Mouse (Mus musculus): ENCODE measurements around the gene Gprc6a.

The Gprc6a gene

DNA sequence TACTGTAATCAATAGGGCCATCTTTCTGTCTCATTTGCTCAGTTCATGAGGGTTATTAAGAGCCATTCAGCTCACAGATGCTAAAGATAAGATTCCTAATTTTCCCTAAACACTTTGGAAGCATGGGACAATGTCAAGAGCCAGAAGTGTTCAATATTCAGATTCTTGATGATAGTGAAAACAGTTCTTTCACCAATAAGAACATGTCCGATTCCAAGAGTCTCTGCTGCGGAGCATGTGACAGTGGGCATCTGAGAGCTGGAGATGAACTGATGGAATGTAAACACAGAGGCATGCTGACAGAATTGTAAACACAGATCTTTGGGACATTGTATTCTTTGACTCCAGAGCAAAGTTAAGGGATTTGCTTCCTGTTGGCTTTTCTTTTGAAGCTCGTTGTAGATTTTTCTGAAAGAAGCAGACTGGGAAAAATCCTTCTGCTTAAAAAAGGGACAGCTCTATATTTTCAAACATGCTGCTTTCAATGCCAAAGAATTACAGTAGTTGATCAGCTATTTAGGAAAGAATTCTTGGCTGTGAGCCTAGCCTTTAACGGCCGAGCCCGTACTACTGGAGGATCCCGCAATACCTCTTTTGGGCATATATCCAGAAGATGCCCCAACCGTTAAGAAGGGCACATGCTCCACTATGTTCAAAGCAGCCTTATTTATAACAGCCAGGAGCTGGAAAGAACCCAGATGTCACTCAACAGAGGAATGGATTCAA, at the start of gene Gprc6a:
Gene Gprc6a (minus strand): TSS at position 51 of the 726 bp plus-strand sequence.
- DNase-seq: peak; percentile 6

DNA sequence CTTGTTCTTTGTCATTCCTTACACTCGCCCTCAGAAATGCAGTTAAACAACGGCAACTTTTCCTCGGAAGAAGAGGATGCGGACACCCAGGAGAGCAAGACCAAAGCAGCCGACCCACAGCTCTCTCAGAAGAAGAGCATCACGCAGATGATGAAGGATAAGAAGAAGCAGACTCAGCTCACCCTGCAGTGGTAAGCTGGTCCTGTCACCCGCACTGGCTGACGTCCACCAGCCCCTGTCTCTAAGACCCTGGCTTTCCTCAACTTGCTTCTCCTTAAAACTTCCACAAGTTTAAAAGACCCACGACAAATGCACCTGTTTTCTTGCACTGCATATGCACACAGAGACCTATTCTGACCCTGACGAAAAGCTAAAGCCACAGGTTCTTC, 47.0 kb upstream of the Gprc6a start:
- DNase-seq: no peak

DNA sequence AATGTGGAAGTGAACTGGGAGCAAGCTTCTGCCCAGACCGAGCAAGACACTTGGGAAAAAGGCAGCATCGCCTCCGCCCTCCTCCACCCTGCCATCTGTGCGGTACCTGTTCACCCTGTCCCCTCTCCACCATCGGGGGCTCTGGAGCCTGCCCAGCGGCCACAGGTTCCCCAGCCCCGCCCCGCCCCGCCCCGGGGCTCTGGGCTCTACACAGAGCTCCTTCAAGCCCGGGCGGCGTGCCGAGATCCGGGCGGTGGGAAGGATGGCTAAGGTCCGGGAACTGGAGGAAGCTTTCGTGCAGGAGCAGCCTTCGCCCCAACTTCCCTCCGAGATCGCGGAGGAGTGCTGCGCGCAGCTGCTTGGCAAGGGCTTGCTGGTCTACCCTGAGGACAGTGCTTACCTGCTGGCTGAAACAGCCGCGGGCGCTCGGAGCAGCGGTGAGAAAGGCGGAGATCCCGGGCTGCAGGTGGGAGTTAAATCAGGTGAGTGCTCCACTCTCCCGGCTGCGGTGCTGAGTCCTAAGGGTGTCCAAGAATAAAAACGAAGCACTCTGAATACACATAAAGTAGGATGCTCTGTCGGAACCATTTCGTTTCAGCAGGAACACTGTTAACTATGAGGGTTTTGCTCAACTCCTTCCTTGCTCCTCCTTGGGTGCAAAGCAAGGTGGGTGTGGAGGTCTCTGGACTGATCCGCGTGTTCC, 46.4 kb upstream of the Gprc6a start, which contains the start of gene Rfx6:
Gene Rfx6 (plus strand): TSS at position 209 of the 703 bp plus-strand sequence.
- no peak for DNase-seq

DNA sequence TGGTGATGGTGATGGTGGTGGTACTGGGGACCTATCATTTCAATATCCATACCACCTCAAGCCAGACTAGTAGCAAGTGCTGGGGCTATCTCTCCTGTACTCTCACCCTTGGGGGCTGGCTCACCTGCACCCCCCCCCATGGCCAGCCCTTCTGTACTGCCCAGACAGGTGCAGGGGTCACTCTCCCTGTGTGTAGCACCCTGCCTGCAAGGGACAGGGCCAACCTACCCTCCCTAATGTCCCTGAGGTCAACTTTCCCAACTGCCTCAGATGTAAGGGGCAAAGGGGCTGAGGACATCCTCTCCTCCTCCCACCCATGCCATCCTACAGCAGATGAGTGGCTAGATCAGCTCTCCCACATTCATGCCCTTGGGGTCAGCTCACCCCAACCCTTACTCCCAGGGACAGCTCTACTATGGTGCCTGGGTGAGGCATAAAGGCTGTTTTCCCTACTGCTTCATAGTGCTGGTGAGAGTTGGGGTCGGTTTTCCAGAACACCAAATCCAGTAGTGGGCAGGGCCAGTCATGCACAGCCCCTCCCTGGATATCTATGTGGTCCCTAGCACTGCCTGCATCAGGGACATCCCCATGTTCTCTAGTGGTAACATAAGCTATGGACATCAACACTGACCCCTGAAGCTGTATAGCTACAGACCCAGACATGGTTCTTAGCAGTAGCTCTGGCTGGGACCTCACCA, 41.0 kb upstream of the Gprc6a start:
- DNase-seq: no peak

DNA sequence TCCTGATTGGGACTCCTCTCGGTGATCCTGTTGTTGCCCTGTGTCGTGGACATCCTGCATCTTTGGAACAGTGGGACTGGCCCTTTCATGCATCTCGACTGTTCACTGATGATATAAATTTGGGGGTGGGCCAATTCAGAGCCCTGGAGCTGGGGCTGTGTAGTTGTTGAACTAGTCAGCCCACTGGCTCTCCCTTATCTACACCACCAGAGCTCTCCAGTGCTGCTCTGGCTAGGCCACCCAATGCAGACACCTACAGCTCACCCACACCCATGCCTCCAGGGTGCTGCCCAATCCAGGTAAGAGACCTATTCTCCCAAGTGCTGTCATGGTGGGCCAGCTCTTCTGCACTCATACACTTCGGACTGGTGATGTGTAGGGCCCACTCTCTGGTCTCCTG, 40.3 kb upstream of the Gprc6a start:
- no peak for DNase-seq

DNA sequence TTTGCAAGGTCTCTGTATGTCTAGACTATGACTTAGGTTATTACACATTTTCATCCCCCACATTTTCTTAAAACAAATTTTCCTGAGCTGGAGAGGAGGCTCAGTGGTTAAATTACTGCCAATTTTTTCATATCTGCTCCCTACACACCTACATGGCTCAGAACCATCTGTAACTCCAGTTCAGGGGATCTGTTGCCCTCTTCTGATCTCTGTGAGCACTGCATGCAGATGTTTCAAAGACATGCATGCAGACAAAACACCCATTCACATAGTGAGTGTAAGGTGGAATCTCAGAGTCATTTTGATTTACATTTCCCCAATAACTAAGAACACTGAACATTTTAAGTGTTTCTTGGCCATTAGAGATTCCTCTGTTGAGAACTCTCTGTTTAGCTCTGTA, 38.1 kb upstream of the Gprc6a start:
- DNase-seq: no peak

DNA sequence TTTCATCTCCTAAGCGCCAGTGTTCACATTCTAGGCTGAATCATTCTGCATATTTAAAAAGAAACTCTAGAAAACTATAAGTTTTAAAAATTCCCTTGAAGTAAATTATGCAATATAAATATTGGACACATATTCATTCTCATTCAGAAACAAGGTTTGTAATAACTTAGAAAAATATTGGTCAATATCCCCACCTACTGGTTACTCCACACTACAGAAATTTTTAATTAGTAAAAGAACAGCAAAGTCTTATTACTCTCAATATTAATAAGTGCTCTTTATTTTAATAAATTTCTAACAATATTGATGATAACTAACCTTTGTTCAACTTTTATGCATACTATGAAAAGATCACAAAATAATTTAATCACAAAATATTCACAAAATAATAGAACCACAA, 26.1 kb upstream of the Gprc6a start:
- no peak for DNase-seq

DNA sequence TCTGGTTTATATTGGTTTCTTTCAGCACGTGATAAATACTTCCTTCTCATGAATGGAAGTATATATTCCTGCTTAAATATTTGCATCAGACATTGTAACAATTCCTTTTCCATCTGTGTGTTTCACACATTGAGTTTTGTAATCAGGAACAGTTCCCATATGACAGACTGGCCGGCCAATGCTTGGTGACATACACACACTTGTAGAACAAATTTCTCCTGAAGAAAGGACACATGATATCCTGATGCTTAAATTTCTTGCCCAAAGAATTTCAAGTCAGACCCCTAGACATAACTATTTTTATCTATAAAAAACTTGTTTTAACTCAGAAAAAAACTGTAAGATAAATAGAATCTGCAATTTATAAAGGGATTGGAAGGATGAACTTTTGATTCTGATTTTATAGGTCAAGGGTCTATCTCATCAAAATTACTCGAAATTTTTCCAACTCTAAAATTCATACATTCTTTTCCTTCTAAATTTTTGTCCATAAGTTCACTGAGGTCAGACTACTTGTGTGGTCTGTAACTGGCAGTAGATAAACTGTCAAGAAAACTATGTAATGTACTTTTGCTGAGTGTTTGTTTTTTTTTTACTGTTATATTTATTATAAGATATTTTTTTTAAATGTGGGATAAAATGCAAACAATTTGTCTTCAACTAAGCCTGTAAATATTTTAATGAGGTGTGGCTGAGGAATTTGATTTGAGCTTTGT, 18.4 kb upstream of the Gprc6a start:
- no peak for DNase-seq

DNA sequence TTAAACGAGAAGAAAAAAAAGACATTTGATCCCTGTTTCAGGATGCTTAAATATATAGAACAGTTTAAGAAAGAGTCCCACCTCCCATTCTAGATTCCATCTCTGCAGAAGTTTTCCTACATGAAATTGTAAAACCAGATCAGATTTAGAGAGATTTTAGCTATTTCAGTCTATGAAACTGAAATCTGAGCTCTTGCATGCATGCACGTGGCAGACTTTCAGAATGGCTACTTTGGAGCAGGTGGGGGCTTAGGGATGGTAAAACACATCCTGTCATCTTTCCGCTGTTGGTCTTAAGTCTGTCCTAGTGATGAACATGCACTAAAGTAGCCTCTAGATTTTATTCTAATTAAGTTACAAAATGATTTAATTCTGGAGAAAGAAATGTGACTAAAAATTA, 10.1 kb downstream of the Gprc6a start:
- no peak for DNase-seq

DNA sequence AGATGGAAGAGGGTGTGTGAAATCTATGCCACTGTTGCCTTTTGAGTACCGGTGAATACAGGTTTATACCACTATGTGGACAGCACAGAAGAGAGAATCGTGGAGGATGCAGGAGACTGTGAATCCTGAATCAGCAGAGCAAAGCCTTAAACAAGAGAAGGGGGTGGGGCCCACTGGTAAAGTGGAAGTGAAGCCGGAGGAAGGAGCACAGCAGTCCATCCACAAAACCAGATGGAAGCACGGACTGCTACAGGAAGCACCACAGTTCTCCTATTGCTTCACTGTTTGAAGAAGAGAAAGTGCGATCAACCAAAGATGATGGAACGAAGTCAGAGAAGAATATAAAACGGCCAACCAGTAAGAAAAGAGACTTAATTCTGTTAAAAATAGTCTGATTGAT, 11.1 kb downstream of the Gprc6a start:
- DNase-seq: no peak

DNA sequence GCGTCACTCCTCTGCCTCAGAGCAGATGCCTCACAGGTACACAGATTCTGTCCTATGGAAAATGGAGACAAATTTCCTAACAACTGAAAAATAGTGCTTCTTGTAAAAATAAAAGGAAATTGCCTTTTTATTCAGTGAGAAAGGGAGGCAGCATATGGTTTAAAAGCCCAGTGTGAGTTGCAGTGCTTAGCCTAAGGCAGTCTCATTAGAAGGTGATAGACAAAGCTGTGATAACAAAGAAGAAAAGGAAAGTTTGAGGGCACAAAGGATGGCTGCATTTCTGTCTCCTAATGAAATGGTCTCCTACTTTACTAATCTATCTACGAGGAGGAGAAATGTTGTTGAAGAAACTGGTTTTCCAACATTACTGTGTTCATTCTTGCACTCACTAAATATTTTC, 12.7 kb downstream of the Gprc6a start:
- DNase-seq: no peak

DNA sequence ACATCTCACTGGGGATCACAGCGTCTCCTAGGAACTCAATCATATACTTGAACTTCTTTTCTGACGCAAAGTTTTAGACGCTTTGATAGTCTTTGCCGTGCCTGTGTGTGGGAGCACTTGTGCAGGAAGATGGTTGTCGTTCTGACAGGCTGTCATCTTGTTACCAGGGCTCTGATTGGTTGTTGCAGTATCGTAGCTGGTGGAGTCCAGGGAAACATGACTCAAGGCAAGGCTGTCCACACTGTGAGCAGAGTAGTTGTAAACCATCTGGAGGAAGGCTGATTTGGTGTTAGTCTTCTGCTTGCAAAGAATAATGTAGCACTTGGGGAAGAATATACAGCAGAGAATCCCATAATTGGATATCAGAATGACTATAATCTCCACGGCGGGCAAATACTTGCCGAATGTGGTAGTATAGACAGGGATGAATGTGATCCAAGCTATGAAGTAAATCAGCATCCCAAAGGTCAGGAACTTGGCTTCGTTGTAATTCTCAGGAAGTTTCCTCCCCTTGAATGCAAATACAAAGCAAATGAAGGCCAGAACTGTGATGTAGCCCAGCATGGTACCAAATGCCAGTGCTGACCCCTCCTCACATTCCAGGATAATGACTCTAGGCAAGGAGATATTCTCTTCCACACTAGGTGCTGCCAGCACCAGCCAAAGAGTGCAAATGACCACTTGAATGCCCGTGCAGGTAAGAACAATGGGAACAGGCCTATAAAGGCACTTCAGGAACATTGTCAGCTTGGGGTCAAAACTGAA, 16.3 kb downstream of the Gprc6a start:
- DNase-seq: no peak

DNA sequence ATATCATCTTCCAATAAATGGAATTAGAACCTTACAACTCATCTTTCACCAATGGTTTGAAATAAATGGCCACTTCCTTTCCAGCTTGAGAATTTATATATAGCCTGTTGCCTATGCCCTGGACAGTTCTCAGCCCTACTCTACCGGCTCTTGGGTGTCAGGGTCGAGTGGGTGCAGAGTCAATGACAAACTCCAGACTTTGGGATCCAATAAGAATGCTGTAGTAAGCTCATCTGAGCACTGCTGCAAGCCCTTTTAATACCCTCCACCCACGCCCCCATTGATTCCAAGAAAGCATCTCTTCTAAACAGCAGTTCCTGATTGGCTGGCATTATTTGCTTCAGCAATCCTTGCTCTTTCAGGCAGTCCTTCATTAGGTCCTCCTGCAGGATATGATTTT, 17.8 kb downstream of the Gprc6a start:
- DNase-seq: no peak

DNA sequence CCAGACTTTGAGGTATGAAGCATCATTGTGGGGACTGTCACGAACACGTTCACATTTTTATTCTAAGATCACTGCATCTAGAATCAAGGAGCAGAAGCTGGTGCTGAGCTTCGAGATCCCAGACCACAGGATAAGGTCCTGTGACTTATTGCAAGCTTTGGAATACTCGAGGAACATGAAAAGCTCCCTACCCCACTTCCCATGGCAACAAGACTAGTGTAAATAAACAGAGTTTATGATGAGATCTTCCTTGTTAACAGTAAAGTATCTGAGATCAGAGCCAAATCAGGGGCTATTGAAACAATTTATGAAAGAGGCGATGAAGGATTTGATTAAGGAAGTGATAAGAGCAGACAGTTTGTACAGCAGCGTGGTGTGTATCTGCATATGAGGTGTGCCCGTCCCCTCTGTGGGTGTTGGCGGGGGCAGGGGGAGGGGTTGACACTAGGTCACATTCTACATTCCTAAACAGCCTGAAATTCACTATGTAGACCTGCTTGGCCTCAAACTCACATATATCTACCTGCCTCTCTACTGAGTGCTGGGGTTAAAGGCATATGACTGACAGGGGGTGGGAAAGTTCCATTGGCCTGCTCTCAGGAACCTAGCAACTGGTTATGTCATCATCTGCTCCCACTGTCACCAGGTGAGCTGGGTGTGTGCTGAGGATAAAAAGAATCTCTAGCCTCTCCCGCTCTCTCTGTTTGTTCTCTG, 19.1 kb downstream of the Gprc6a start:
- no peak for DNase-seq

DNA sequence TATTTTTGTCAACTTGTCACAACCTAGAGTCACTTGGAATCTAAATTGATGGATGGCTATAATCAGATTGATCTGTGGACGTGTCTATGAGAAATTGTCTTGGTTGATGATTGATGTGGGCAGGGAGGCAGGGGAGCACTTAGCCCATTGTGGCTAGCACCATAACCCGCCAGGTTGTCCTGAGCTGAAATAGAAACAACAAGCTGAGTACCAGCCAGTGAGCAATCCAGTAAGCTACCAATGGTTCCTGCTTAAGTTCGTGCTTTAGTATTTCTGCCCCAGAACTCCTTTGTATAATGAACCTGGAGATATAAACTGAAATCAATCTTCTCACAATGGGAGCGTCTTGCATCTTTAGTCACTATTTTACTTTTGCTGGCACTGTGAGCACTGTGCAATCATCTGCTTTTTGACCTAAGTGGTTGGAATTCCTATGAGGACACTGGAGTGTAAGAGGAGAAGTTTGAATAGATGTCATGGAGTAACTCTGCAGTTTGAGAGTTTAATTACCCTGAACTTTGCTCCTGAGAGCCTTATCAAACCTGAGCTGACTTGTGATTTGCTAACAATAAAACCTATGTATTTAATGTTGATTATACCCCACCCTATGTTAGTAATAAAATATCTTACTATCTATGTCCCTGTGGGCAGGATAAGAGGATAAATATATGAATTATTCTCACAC, 21.4 kb downstream of the Gprc6a start:
- no peak for DNase-seq

DNA sequence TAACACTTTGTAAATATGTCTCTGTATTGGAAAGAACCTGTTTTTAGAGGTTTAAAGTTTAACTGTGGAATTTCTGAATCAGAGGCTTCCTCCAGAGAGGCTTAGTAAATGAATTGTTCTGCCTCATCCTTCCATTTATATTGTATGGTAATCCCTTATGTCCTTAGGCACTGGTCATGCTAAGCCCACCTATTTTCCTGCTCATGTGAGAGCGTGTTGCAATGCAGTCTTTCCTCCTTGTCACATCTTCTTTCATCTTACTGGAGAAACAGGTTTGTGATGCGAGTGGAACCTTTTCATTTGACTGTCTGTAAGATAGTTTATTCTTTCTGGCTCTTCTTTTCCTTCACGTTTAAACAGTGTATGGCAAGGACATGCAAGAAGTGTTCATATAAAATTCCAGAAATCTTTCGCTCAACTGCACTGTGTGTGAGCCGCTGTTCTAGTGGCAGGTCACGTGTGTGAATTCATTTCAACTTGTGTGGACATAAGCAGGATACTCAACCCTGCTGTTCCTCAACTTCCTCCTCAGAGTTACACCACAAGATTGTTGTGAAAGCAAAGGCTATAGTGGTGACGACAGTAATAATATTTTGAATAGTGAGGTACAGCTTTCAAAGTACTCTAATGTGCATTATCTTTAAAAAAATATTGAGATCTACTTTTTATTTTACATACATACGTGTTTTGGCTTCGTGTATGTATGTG, 34.2 kb downstream of the Gprc6a start:
- DNase-seq: no peak

DNA sequence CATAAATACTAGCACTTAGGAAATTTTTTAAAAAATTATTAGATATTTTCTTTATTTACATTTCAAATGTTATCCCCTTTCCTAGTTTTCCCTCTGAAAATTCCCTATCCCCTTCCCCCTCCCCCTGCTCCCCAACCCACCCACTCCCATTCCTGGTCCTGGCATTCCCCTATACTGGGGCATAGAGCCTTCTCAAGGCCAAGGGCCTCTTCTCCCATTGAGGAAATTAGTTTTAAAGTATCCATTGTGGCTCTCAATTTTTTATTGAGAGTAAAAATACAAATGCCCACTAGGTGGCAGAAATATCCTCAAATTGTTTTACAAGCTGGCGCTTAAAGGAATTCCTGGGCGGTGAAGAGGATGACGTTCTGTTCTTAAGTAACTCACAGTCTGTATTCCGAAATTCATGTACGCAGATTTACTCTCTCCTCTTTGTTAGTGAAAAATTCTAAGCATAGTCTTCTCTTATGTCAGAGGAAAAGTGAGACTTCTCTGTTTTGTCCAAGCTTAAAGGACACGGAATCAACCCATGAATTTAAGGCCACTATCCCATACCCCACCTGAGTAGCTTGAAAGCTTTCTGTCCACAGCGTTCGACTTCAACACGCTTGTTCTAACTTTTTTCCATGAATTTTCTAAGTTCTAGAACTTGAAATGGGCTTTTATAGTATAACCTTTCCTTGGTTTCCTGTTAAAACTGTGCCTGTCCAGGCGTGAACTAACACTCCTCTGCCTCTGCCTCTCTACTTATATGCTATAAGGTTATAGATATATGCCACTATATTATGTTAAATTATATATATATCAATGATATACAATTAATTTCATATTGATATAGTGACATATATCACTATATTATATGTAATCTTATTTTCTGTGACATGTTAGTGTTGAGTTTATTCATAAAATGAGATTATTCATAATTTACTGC, 36.0 kb downstream of the Gprc6a start:
- peak; percentile 39 for DNase-seq

DNA sequence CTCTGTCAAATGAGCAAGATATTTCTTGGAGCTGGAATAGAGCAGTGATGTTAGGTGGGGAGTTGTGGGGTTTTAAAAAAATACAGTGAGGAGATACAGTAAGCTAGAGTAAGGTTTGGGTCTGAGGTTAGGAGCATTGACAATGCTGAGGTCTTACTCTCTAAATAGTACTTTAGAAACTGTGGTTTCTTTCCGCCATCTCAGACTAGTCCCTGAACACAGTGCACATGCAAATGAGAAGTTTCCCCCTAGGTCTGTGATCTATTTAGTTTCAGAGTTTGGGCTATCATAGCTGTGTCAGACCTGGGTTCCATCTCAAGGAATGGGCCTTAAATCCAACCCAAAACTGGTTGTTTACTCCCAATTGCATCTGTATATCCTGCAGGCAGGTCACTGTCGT, 39.7 kb downstream of the Gprc6a start:
- DNase-seq: no peak

DNA sequence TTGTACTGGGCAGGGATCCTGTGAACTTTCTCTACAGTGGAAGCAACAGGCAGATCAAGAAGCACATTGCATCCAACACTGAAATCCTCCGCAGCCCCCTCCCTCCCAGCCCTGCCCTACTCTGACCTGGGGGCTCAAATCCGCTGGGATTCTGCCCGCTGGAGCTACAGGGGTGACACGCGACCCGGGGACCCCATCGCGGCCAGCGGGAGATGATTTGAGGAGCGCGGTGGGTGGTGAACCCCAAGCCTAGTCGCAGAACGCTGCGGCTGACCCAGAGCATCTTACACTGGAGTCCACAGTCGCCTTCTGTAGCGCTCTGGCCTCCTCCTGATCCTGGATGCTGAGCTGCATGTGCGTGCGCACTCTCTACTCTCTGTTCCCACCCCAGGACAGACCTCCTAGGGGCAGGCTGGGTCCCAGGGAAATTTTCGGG, 41.1 kb downstream of the Gprc6a start, which contains the start of gene Fam162b:
Gene Fam162b (minus strand): TSS at position 379 of the 436 bp plus-strand sequence.
- DNase-seq: no peak

All from lung, postnatal 14 days (tissue).